Mouse (Mus musculus): ENCODE measurements around the gene Vps41. TPM values are rescaled to one million over a fixed set of nuclear protein-coding genes. Genes with fewer than 3 reads are reported as not detected.

The Vps41 gene
- polyA plus RNA-seq, 1 experiment = 18.8 TPM

DNA sequence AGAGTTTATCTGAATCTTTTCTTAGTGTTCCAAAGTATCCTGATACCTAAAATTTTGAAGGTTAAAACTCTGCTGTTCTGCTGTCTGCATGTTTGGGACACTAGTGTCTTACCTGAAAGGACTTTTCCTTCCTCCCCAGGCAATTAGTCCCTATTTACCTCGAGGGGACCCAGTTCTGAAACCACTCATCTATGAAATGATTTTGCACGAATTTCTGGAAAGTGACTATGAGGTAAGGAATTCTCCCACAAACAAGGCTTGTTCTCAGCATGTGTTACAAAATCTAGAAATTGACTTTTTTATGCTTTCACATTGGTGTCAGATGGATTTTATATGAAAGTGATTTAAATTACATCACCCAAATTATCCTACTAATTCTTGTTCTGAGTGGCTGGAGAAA is 123.9 kb downstream of the Vps41 start:
- H3K27me3 ChIP-seq (ENCODE audit: control insufficient read depth, insufficient read depth, low read length) = no peaks in the 10 kb centered on the region
- H3K36me3 ChIP-seq (ENCODE audit: control insufficient read depth, insufficient read depth, low read length) = peaks cover 7% of the 10 kb centered on the region; the same call in 1 of the 2 replicates
- H3K27ac ChIP-seq (ENCODE audit: control insufficient read depth, insufficient read depth, low read length) = no peak overlapping the region
- DNase-seq = no peak
- 77% methylated on average over 2 of the region's 2 CpGs for WGBS
- TF ChIP-seq POLR2A (IDR thresholded peaks at IDR 0.05; ENCODE audit: control insufficient read depth, extremely low read depth, insufficient read depth, low read length, poor library complexity) (no peak), CTCF (IDR thresholded peaks at IDR 0.05; ENCODE audit: borderline replicate concordance, control insufficient read depth, extremely low read depth, insufficient read depth, low read length, poor library complexity) (no peak)
- no peaks in the 10 kb centered on the region for H3K4me1 ChIP-seq (replicated peaks; ENCODE audit: control insufficient read depth, insufficient read depth, low read length)
- H3K4me3 ChIP-seq (ENCODE audit: control insufficient read depth, insufficient read depth, low read length) = no peak overlapping the region

DNA sequence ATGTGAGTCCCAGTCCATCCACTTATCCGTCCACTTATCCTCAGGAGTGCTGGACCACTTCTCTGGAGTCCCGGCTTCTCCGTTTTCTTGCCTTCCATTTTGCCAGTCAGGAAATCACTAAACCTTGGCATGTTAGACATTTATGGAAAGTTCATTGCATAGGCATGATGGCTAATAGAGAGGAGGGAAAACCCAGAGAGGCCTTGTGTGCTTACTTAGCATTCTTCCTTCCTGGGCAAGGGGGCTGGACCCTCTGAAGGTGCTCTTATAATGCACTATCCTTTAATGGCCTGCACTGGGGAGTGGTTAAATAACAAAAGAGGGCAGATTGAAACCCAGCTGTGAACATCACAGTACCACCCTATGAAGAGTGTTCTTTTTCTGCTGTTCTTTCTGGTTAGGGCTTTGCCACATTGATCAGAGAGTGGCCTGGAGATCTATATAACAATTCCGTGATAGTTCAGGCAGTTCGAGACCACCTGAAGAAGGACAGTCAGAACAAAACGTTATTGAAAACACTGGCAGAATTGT is 124.7 kb downstream of the Vps41 start:
- TF ChIP-seq POLR2A (IDR thresholded peaks at IDR 0.05; ENCODE audit: control insufficient read depth, extremely low read depth, insufficient read depth, low read length, poor library complexity) (no peak), CTCF (IDR thresholded peaks at IDR 0.05; ENCODE audit: borderline replicate concordance, control insufficient read depth, extremely low read depth, insufficient read depth, low read length, poor library complexity) (no peak)
- Histone ChIP-seq H3K36me3 (ENCODE audit: control insufficient read depth, insufficient read depth, low read length) (peaks cover 7% of the 10 kb centered on the region; the same call in 1 of the 2 replicates), H3K27me3 (ENCODE audit: control insufficient read depth, insufficient read depth, low read length) (no peaks in the 10 kb centered on the region), H3K4me3 (ENCODE audit: control insufficient read depth, insufficient read depth, low read length) (no peak overlapping the region), H3K27ac (ENCODE audit: control insufficient read depth, insufficient read depth, low read length) (no peak overlapping the region), H3K4me1 (replicated peaks; ENCODE audit: control insufficient read depth, insufficient read depth, low read length) (no peaks in the 10 kb centered on the region)
- no peak for DNase-seq
- WGBS = 97% methylated on average over 6 of the region's 6 CpGs

- H3K4me1 ChIP-seq (replicated peaks; ENCODE audit: control insufficient read depth, insufficient read depth, low read length) = no peaks in the 10 kb centered on the region
- no peak overlapping the region for H3K27ac ChIP-seq (ENCODE audit: control insufficient read depth, insufficient read depth, low read length)
- DNase-seq = no peak
- peaks cover 7% of the 10 kb centered on the region; the same call in 1 of the 2 replicates for H3K36me3 ChIP-seq (ENCODE audit: control insufficient read depth, insufficient read depth, low read length)
- TF ChIP-seq CTCF (IDR thresholded peaks at IDR 0.05; ENCODE audit: borderline replicate concordance, control insufficient read depth, extremely low read depth, insufficient read depth, low read length, poor library complexity) (no peak), POLR2A (IDR thresholded peaks at IDR 0.05; ENCODE audit: control insufficient read depth, extremely low read depth, insufficient read depth, low read length, poor library complexity) (no peak)
- no peak overlapping the region for H3K4me3 ChIP-seq (ENCODE audit: control insufficient read depth, insufficient read depth, low read length)
- H3K27me3 ChIP-seq (ENCODE audit: control insufficient read depth, insufficient read depth, low read length) = no peaks in the 10 kb centered on the region
- 98% methylated on average over 4 of the region's 4 CpGs for WGBS
These were observed 125.5 kb downstream of the Vps41 start for GRCm38 (mm10) chr13:18842556-18842955.

- WGBS = 89% methylated on average over 1 of the region's 1 CpGs
These were observed 126.5 kb downstream of the Vps41 start for GRCm38 (mm10) chr13:18843546-18843945.

GRCm38 (mm10) chr13:18847386-18847785 is 130.3 kb downstream of the Vps41 start:
- Histone ChIP-seq H3K4me3 (ENCODE audit: control insufficient read depth, insufficient read depth, low read length) (no peak overlapping the region), H3K4me1 (replicated peaks; ENCODE audit: control insufficient read depth, insufficient read depth, low read length) (no peaks in the 10 kb centered on the region), H3K36me3 (ENCODE audit: control insufficient read depth, insufficient read depth, low read length) (peaks cover 7% of the 10 kb centered on the region; the same call in 1 of the 2 replicates), H3K27ac (ENCODE audit: control insufficient read depth, insufficient read depth, low read length) (no peak overlapping the region), H3K27me3 (ENCODE audit: control insufficient read depth, insufficient read depth, low read length) (no peaks in the 10 kb centered on the region)
- DNase-seq = no peak
- 90% methylated on average over 3 of the region's 3 CpGs for WGBS
- TF ChIP-seq POLR2A (IDR thresholded peaks at IDR 0.05; ENCODE audit: control insufficient read depth, extremely low read depth, insufficient read depth, low read length, poor library complexity) (no peak), CTCF (IDR thresholded peaks at IDR 0.05; ENCODE audit: borderline replicate concordance, control insufficient read depth, extremely low read depth, insufficient read depth, low read length, poor library complexity) (no peak)

More at GRCm38 (mm10) chr13:18843546-18843945, 126.5 kb downstream of the Vps41 start:
- H3K4me3 ChIP-seq (ENCODE audit: control insufficient read depth, insufficient read depth, low read length) = no peak overlapping the region
- peaks cover 7% of the 10 kb centered on the region; the same call in 1 of the 2 replicates for H3K36me3 ChIP-seq (ENCODE audit: control insufficient read depth, insufficient read depth, low read length)
- no peak overlapping the region for H3K27ac ChIP-seq (ENCODE audit: control insufficient read depth, insufficient read depth, low read length)
- no peak for TF ChIP-seq POLR2A (IDR thresholded peaks at IDR 0.05; ENCODE audit: control insufficient read depth, extremely low read depth, insufficient read depth, low read length, poor library complexity)
- TF ChIP-seq CTCF (IDR thresholded peaks at IDR 0.05; ENCODE audit: borderline replicate concordance, control insufficient read depth, extremely low read depth, insufficient read depth, low read length, poor library complexity) = no peak
- H3K27me3 ChIP-seq (ENCODE audit: control insufficient read depth, insufficient read depth, low read length) = no peaks in the 10 kb centered on the region
- DNase-seq = no peak
- no peaks in the 10 kb centered on the region for H3K4me1 ChIP-seq (replicated peaks; ENCODE audit: control insufficient read depth, insufficient read depth, low read length)

DNA sequence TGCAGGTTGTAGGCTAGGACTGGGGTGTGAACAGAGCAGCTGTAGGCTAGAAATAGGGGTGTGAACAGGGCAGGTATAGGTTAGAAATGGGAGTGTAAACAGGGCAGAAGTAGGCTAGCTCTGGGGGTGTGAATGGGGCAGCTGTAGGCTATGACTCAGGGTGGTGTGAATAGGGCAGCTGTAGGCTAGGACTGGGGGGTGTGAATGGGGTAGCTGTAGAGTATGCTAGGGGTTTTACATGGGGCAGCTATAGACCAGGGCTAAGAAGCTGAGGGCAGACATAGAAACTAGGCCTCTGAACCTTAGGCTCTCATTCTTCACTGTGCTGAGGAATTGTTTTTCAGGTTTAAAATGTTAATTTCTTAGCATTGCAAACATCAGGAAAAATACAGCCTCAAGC is 132.5 kb downstream of the Vps41 start:
- peaks cover 7% of the 10 kb centered on the region; the same call in 1 of the 2 replicates for H3K36me3 ChIP-seq (ENCODE audit: control insufficient read depth, insufficient read depth, low read length)
- no peak overlapping the region for H3K27ac ChIP-seq (ENCODE audit: control insufficient read depth, insufficient read depth, low read length)
- no peak overlapping the region for H3K4me3 ChIP-seq (ENCODE audit: control insufficient read depth, insufficient read depth, low read length)
- no peaks in the 10 kb centered on the region for H3K27me3 ChIP-seq (ENCODE audit: control insufficient read depth, insufficient read depth, low read length)
- no peak for DNase-seq
- H3K4me1 ChIP-seq (replicated peaks; ENCODE audit: control insufficient read depth, insufficient read depth, low read length) = no peaks in the 10 kb centered on the region
- no peak for TF ChIP-seq CTCF (IDR thresholded peaks at IDR 0.05; ENCODE audit: borderline replicate concordance, control insufficient read depth, extremely low read depth, insufficient read depth, low read length, poor library complexity)
- TF ChIP-seq POLR2A (IDR thresholded peaks at IDR 0.05; ENCODE audit: control insufficient read depth, extremely low read depth, insufficient read depth, low read length, poor library complexity) = no peak

DNA sequence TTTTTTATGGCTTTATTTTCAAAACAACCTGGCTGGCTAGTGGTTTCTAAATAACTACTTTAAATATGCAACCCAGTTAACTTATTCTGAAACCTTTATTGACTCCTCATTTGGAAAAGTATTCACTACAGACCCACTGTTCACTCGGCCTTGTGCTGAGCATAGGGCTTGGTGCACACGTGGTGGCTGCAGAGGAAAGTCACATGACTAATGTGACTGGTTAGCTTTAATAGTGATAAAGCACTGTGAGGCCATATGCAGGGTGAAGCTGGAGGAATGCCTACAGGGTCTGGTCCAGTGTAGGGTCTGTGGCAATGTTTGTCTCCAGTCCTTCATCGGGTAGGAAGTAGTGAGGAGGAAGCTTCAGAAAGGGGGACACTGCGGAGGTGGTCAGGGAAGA is 134.1 kb downstream of the Vps41 start:
- TF ChIP-seq CTCF (IDR thresholded peaks at IDR 0.05; ENCODE audit: borderline replicate concordance, control insufficient read depth, extremely low read depth, insufficient read depth, low read length, poor library complexity) = no peak
- TF ChIP-seq POLR2A (IDR thresholded peaks at IDR 0.05; ENCODE audit: control insufficient read depth, extremely low read depth, insufficient read depth, low read length, poor library complexity) = no peak
- Histone ChIP-seq H3K27ac (ENCODE audit: control insufficient read depth, insufficient read depth, low read length) (no peak overlapping the region), H3K36me3 (ENCODE audit: control insufficient read depth, insufficient read depth, low read length) (no peaks in the 10 kb centered on the region; the same call in 1 of the 2 replicates), H3K27me3 (ENCODE audit: control insufficient read depth, insufficient read depth, low read length) (no peaks in the 10 kb centered on the region), H3K4me3 (ENCODE audit: control insufficient read depth, insufficient read depth, low read length) (no peak overlapping the region), H3K4me1 (replicated peaks; ENCODE audit: control insufficient read depth, insufficient read depth, low read length) (no peaks in the 10 kb centered on the region)
- 92% methylated on average over 4 of the region's 4 CpGs for WGBS
- DNase-seq = no peak

Measured in thymus, adult 2 months (tissue).